Mouse (Mus musculus) adrenal gland, postnatal 14 days (tissue): ENCODE measurements around the gene Calr. TPM values are rescaled to one million over a fixed set of nuclear protein-coding genes. Genes with fewer than 3 reads are reported as not detected.
"Not testable (repeated sequence)": the region's sequence is repeated elsewhere in the genome, so short reads cannot be mapped to it uniquely, and the experiment has no call there.

Experiments
- DNase-seq: peaks from one replicate; pipeline ENCODE4 v3.0.0; 2021; ENCODE audit warnings: mixed read lengths
- total RNA-seq: library from RNA; stranded (reverse); gene quantifications from 2 replicates; pipeline ENCODE4 v1.2.3, GENCODE M21; 2021

The Calr gene
- total RNA-seq, 1 experiment from 2014 or later = 554 TPM

- DNase-seq = peak; percentile 72
These were observed 1.2 kb downstream of the Calr start for GRCm38 (mm10) chr8:84845355-84846093.

GRCm38 (mm10) chr8:84844397-84845070 is 2.2 kb downstream of the Calr start:
- DNase-seq = no peak

GRCm38 (mm10) chr8:84841514-84841913 is 5.2 kb downstream of the Calr start:
- DNase-seq = no peak

- DNase-seq = peak; percentile 96
These were observed 6.3 kb downstream of the Calr start, which contains the start of gene Rad23a for GRCm38 (mm10) chr8:84840248-84840999. Gene Rad23a, minus strand, starts transcription at chr8:84840665.

DNA sequence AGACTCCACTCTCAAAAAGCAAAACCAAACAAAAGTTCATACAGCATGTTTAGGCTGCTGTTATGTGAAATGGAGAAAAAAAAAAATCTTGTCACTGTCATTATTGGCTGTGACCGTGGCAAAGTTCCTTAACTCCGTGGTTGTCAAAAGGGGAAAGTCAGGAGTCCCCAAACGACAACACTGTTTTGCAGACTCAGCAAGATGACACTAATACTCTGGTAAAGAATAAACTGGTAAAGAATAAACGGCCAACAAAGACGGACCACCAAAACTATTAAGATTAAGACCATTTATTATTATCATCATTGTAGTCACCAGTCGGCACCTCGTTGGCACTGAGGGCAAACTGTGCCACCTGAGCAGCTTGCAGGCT is 6.9 kb downstream of the Calr start:
- DNase-seq = no peak

- no peak for DNase-seq
These were observed 7.3 kb downstream of the Calr start for GRCm38 (mm10) chr8:84839411-84839810.

DNA sequence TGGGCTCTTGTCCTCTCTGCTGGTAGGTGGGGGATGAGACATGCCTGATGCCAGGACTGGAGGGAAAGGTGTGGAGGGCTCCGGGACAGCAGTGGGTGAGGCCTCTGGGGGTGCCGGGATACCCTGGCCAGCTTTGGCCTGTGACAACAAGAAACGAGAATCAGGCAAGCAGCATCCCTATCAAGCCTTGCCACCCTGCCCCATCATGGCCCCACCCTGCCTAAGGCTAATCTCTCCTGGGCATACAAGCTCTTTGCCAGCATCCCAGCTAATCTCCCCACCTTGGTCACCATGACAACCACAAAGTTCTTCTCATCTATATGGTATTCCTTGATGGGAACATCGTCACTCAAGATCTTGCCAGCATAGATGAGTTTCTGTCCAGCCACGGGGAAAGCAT is 8.2 kb downstream of the Calr start:
- DNase-seq = no peak

- no peak for DNase-seq
These were observed 8.7 kb downstream of the Calr start for GRCm38 (mm10) chr8:84837912-84838470.

DNA sequence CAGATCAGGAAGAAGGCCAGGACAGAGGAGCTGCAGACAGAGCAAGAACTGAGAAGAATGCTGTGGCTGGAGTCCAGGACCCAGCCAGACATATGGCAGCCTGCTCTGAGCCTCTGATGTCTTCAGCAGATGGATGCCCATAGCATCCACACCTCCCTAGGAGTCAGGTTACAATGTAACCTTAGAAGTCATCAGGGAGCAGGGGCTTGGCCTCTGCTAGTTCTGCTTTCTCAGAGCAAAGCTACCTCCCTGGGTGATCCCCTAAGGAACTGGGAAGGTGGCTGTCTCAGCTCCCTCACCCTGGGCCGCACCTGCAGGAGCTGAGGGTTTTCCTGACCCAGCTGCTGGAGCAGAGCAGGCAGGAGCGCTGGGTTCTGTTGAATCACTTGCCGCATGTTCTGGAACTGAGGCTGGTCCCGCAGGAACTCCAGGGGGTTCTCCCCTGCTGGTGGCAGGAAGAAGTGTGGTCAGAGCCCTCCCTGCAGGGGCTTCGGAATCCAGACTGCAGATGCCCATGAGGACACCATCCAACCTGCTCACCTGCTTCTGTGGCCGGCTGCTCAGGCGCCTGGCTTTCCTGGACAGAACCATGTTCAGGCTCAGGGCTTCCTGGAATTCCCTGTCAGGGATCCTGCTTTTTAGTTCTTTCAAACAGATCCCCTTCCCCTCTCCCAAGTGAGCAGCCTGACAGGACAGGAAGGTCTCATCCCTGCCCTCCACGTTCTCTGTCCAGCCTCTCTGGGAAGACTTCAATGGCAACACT is 9.4 kb downstream of the Calr start:
- DNase-seq = no peak

DNA sequence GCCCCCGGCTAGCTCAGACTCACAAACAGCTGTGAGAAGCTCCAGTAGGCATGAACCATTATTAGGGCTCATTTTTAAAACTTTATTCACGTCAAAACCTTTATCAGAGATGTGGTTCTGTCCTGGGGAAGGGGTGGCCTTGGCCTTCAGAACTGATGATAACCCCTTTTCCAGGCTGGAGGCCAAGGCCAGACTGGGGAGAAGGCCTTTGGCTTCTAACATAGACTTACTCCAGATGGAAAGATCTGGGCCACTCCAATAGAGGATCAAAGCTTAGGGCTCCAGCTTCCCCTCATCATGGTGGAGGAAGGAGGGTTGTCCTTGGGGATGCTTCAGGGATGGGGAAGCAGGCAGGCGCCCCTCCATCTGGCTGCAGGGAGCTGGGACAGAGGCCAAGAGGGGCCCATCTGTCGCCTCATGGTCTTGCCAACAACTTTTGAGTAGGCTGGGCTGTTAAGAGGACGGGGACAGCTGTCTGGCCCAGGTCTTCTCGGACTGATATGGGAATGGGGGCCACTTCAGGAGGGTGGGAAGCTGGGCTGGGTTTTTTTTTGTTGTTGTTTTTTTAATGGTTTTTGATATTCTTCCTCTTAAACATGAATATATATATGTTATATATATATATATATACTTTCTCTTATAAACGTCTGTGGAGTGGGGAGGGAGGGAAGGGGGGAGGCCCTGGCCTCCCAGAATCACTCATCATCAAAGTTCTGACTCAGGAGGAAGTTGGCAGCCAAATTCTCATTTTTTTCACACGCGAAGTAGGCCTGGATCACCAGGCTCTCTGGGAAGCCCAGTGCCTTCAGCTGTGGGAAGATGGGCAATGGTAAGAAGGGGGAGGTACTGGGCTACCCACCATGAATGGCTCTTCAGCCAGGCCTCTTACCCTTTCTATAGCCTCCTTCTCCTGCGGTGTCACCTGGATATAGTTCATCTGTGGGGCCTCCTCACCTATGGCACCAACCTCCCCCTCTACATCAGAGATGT is 11.6 kb downstream of the Calr start:
- DNase-seq = peak; percentile 61

DNA sequence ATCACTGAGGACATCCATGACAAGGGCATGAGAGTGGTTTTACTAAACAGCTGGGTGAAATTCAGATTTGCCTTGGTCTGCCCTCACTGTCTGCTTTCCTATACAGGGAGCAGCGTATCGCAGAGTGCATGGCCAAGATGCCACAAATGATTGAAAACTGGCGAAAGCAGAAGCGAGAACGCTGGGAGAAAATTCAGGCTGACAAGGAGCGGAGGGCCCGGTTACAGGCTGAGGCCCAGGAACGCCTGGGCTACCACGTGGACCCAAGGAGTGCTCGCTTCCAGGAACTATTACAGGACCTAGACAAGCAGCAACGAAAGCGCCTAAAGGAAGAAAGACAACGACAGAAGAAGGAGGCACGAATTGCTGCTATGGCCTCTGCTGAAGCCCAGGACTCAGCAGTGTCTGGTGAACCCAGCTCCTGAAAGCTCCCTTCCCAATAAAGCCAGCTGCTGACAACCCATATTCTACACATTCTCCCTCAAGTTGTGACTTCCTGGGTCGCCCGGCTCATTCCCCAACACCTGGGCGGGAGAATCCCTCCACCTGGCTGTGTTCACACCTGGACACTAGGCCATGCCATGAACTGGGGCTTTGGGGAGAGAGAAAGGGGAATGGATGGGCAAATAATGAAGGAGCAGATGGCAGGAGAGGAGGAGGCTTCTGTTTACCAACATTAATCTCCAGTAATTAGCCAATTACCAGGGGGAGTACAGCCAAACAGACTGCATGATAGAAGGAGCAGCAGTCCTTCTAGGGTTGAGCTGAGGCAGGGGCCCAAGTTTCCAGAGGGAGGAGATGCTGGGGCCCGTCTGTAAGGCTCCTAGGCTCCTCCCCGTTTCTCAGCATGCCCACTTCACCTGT is 12.5 kb downstream of the Calr start:
- DNase-seq = no peak

DNA sequence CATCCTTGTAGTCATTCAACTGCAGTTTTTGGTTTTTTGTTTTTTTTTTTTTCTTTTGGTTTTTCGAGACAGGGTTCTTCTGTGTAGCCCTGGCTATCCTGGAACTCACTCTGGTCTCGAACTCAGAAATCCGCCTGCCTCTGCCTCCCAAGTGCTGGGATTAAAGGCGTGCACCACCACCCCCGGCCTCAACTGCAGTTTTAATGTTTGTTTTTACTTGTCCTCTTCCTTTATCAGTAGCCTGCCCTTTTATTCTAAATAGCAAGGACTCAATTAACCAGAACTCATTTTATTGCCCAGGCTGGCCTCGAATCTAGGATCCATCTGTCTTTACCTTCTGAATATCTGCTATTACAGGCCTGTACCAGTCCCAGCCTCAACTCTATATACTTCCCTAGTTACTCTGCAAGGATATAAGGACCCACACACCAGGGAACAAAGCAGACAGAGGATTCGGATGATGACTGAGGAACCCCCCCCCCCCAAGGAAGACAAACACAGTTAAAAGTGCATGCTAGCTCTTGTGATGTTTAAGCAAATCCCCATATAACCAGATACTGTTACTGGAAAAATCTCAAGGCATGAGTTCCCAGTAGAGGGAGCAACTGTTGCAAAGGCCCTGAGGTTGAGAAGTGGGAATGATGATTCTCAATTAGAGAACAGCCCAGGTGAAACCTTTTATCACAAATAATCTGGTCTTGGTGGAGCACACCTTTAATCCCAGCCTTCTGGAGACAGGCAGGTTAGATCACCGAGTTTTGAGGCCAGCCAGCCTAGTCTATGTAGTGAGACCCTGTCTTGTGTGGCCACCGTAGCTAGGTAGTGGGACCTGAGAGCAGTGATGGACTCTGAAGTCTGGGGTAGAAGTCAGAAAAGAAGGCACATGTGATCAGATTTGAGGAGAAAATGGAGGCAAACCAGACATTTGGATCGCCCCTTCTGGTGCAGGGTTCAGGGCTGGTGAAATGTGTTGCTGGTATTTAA is 13.7 kb downstream of the Calr start:
- DNase-seq = no peak

GRCm38 (mm10) chr8:84832034-84832717 is 14.6 kb downstream of the Calr start:
- DNase-seq = peak; percentile 89

DNA sequence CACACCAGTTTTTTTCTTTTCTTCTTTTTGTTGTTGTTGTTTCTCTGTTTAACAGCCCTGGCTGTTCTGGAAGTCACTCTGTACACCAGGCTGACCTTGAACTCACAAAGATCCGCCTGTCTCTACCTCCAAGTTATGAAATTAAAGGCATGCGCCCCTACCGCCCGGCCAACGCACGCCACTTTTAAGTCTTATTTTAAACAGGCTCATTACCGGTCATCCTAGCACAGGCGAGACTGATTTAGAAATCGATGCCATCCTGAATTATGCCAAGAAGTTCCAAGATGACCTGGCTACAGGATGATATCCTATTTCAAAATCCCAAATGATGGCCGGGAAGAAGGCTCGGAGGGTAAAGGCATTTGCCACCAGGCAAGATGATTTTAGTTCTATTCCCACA is 15.2 kb downstream of the Calr start, which contains the start of gene Gadd45gip1:
Gene Gadd45gip1, plus strand, starts transcription at position 33 of the 400 bp plus-strand sequence.
- peak; percentile 68 for DNase-seq

GRCm38 (mm10) chr8:84826518-84826917 is 20.2 kb downstream of the Calr start:
- DNase-seq = not testable (repeated sequence)

DNA sequence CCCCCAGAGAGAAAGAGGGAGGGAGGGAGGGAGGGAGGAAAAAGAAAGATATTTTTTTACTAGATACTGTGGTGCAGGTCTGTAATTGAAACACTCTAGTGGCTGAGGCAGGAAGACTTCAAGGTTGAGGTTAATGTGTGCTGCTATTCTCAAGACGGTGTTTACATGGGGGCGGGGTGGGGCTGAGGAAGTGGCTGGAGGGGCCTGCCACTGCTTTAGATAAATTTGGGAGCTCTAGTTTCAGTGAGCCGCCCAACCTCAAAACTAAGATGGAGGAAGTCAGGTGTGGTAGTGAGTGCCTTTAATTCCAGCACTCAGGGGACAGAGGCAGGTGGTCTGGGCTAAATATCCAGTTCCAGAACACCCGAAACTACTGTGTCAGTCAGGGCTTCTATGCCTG is 21.1 kb downstream of the Calr start:
- DNase-seq = no peak

DNA sequence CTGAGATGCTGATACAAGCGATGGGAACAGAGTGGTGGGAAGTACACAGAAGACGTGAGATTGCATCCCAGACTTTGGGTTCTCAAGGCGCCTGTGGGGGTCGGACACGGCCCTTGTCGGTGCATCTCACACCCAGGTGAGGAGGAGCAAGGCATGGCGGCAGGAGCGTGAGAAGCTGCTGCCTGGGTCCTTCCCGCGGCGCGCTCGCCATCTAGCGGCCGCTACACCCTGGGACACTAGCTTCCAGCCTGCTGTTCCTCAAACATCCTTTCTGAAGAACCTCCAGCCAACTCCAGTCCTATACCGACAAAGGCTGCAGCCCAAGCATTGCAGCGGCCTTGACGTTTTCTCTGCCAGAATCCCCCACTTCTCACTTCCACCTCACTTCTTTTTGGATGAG is 23.1 kb downstream of the Calr start:
- peak; percentile 73 for DNase-seq

DNA sequence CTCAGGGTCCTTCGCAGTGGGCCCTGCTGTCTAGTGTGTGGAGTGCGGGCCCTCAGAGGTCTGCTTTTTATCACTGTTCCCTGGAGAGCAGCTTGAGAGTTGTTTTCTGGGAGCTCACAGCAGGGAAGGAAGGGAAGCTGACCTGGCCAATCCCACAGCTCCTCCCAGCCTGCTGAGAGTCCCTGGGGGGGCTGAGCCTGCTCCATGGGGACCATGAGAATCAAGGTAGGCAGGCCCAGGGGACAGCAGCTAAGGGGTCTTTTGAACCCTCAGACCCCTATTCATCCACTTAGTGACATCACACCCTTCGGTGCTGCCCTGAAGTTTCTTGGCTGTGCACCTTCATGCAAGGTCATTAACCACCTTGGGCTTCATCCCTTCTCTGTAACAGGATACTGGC is 24.0 kb downstream of the Calr start, which contains the start of gene Dand5:
Gene Dand5, minus strand, starts transcription at position 101 of the 400 bp plus-strand sequence.
- DNase-seq = no peak
